Mouse (Mus musculus) thymus, adult 2 months (tissue): ENCODE measurements around the gene Ttll8. TPM values are rescaled to one million over a fixed set of nuclear protein-coding genes. Genes with fewer than 3 reads are reported as not detected.

ENCODE experiments used
- DNase-seq: peaks from one replicate; pipeline ENCODE4 v3.0.0; 2021
- H3K27ac ChIP-seq: fragments of 200-500 bp; 2 replicates; pipeline ENCODE4 v1.5.1; 2012; ENCODE audit warnings: low read length, control low read depth; ENCODE audit not compliant: control insufficient read depth, insufficient read depth
- H3K27me3 ChIP-seq: fragments of 200-500 bp; 2 replicates; pipeline ENCODE4 v1.6.1; 2012; ENCODE audit warnings: mild to moderate bottlenecking, low read length, moderate library complexity, mixed read lengths; ENCODE audit not compliant: control insufficient read depth, insufficient read depth
- H3K36me3 ChIP-seq: fragments of 200-500 bp; 2 replicates; pipeline ENCODE4 v1.6.1; 2012; ENCODE audit warnings: mild to moderate bottlenecking, low read length, moderate library complexity; ENCODE audit not compliant: control insufficient read depth, insufficient read depth
- H3K4me1 ChIP-seq: fragments of 200-500 bp; replicated peaks from 2 replicates; pipeline ENCODE4 v1.6.1; 2012; ENCODE audit warnings: low read length; ENCODE audit not compliant: control insufficient read depth, insufficient read depth
- H3K4me3 ChIP-seq: fragments of 200-500 bp; 2 replicates; pipeline ENCODE4 v1.5.1; 2012; ENCODE audit warnings: mild to moderate bottlenecking, low read length, control low read depth, moderate library complexity; ENCODE audit not compliant: control insufficient read depth, insufficient read depth
- CTCF ChIP-seq: fragments of 200-500 bp; IDR thresholded peaks from 2 replicates; pipeline ENCODE4 v1.5.1; 2012; ENCODE audit warnings: mild to moderate bottlenecking, control low read depth, low read length, moderate library complexity, borderline replicate concordance; ENCODE audit not compliant: control insufficient read depth, poor library complexity, insufficient read depth; ENCODE audit errors: extremely low read depth
- POLR2A ChIP-seq: fragments of 200-500 bp; IDR thresholded peaks from 2 replicates; pipeline ENCODE4 v1.6.1; 2012; ENCODE audit warnings: mild to moderate bottlenecking, low read length, control low read depth, moderate library complexity; ENCODE audit not compliant: control insufficient read depth, poor library complexity, insufficient read depth; ENCODE audit errors: extremely low read depth
- WGBS: fragments of 180-500 bp; shearing (Covaris S2); methylation state at CpG from one replicate; pipeline ENCODE4 v1.1.7; 2018; 5-methylcytosine and 5-hydroxymethylcytosine counted together
- polyA plus RNA-seq: library from polyadenylated mRNA; depleted of rRNA; stranded (reverse); fragments of >200 nt; gene quantifications from 2 replicates; pipeline ENCODE4 v1.2.3, GENCODE M21; 2012

The Ttll8 gene
- polyA plus RNA-seq, 1 experiment = 0.05 TPM

DNA sequence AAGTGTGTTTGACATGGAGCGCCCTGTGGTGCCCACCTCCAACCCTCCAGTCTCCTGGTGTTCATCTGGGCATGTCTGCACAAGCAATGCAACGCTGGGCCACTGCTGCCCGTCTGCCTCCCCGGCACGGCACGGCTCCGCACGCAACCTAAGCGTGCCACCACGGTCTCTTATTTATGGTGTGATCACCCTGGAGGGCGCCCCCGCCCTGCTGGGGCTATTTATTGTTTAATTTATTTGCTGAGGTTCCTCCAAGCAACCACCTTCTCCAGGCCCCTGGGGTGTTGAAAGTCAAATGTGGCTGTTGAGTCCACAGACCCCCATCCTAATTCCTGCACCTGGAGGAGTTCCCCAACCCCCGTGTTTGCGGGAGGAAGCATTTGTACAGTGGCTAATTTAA lies 89.2 kb downstream of the Ttll8 start:
- WGBS = 96% methylated on average over 14 of the region's 14 CpGs
- no peak for DNase-seq
- no peak overlapping the region for H3K27ac ChIP-seq
- TF ChIP-seq POLR2A (no peak), CTCF (no peak)
- peaks cover 8% of the 10 kb centered on the region; the same call in 1 of the 2 replicates for H3K36me3 ChIP-seq
- no peak overlapping the region for H3K4me3 ChIP-seq
- H3K4me1 ChIP-seq = peaks cover 11% of the 10 kb centered on the region
- no peaks in the 10 kb centered on the region for H3K27me3 ChIP-seq

DNA sequence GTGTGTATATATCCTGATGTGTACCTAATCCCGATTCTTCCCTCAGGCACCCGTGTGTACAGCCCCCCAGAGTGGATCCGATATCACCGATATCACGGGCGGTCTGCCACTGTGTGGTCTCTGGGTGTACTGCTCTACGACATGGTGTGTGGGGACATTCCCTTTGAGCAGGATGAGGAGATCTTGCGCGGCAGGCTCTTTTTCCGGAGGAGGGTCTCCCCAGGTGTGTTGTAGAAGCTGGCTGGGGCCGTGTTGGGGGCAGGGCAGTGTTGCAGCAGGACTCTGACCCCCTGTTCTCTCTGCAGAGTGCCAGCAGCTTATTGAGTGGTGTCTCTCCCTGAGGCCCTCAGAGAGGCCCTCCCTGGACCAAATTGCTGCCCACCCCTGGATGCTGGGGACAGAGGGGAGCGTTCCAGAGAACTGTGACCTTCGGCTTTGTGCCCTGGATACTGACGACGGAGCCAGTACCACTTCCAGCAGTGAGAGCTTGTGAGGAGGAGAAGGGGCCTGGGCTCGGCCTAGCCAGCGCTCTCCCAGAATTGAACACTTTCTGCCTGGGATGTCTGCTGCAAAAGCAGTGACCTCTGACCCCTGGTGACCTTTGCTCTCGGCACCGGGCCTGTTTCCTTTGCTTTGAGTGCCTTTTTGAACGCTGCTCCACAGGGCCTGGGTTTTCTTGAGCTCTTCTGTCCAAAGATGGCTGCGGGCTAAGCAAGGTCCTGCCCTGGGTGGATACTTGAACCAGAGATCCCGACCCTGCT lies 89.8 kb downstream of the Ttll8 start:
- Histone ChIP-seq H3K4me1 (peaks cover 11% of the 10 kb centered on the region), H3K27ac (peak overlapping the region; percentile 22; the same call in 1 of the 2 replicates), H3K27me3 (no peaks in the 10 kb centered on the region), H3K4me3 (peak overlapping the region; percentile 69), H3K36me3 (peaks cover 8% of the 10 kb centered on the region; the same call in 1 of the 2 replicates)
- TF ChIP-seq CTCF = no peak
- no peak for TF ChIP-seq POLR2A
- DNase-seq = peak; percentile 18
- WGBS = 90% methylated on average over 22 of the region's 22 CpGs

DNA sequence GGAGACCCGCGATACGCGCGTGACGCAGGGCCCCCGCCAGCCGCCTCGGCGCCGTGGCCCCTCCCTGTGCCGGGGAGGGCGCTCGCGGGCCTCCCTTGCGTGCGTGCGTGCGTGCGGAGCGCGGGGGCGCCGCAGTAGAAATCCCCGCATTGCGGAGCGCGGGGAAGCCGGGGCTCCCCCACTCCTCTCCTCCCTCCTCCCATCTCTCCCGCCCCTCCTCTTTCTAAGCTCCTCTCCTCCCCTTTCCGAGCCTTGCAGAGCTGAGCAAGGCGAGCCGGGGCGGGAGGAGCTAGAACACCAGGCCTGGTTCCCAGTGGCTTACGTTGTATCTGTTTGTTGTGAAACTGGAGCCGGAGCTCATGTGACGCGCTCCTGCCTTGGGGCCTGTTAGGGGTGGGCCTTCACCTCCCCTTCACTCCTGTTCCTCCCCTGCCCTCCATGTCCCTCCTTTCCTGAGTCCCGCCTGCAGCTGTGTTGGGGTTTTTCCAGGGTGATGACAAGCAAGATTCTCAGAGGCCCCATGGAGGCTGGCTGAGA lies 90.5 kb downstream of the Ttll8 start:
- Histone ChIP-seq H3K36me3 (peaks cover 8% of the 10 kb centered on the region; the same call in 1 of the 2 replicates), H3K4me3 (peak overlapping the region; percentile 69), H3K27ac (peak overlapping the region; percentile 22; the same call in 1 of the 2 replicates), H3K27me3 (no peaks in the 10 kb centered on the region), H3K4me1 (peaks cover 11% of the 10 kb centered on the region)
- TF ChIP-seq CTCF (0 out of 2 replicates have a peak, but pooled peaks have one; percentile 9), POLR2A (0 out of 2 replicates have a peak, but pooled peaks have one; percentile 18)
- WGBS = 3% methylated on average over 39 of the region's 39 CpGs
- peak; percentile 73 for DNase-seq

DNA sequence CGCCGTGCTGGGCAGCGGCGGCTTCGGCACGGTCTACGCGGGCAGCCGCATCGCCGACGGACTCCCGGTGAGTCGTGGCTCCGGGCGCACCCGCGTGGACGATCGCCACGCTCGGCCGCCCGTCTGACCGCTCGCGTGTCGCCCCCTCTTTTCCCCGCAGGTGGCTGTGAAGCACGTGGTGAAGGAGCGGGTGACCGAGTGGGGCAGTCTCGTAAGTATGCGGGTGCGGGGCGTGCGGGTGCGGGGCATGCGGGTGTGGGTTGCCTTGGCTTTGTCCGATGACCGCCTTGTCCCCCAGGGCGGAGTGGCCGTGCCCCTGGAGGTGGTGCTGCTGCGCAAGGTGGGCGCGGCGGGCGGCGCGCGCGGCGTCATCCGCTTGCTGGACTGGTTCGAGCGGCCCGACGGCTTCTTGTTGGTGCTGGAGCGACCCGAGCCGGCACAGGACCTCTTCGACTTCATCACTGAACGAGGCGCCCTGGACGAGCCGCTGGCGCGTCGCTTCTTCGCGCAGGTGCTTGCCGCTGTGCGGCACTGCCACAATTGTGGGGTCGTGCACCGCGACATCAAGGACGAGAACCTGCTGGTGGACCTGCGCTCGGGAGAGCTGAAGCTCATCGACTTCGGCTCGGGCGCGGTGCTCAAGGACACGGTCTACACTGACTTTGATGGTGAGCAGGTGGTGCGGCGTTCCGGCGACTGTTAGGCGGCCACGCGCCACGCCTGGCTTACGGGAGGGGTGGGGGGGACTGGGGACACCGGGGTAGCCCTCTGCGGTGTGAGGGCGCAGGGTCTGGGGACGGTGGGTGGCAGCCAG lies 91.1 kb downstream of the Ttll8 start:
- whole genome bisulfite sequencing = under 1% methylated on average over 98 of the region's 98 CpGs
- peak overlapping the region; percentile 69 for H3K4me3 ChIP-seq
- DNase-seq = peak; percentile 54
- H3K36me3 ChIP-seq = peaks cover 8% of the 10 kb centered on the region; the same call in 1 of the 2 replicates
- H3K4me1 ChIP-seq = peaks cover 11% of the 10 kb centered on the region
- H3K27ac ChIP-seq = no peak overlapping the region
- H3K27me3 ChIP-seq = no peaks in the 10 kb centered on the region
- TF ChIP-seq POLR2A = no peak
- TF ChIP-seq CTCF = no peak

DNA sequence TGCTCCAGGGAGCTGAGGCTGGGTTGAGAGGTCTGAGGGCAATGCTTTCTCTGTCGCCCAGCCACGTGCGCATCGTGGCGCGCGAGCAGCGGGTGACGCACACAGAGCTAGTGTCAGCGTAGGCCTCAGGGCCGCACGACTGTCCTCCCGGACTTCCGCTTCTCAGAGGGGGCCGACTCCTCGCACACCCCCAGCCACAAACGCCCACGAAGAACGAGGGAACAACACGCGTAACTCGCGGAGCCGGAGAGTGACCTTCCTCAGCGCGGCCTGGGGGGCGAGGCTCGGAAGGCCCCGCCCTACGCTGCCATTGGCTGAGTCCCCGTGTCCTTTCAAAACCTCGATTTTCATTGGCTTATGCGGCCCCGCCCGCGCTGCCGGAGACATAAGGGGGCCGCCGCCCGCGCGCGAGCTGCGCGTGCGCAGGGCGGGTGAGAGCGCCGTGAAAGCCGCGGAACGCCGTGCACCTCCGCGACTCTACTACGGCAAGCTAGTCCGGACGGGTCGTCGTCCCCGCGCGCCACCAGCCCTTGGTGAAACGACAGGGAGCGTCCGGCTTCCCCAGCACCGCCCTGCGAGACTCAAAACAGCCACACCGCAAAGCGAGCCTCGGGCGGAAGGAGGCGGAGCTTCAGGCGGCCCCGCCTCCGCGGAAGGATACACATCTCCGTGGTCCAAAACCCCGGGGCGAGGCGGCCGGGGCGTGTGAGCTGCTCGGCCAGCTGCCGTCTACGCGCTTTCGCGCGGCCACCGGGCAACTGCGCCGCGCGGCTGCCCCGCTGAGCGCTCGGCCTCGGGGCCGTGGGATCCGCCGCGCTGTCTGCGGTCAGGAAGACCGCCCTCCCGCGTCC lies 92.2 kb downstream of the Ttll8 start, which contains the start of gene Pim3:
Gene Pim3, plus strand, starts transcription at position 415 of the 851 bp plus-strand sequence.
- DNase-seq = peak; percentile 92
- peak within 1 kb of the TSS; percentile 69 for H3K4me3 ChIP-seq
- H3K4me1 ChIP-seq = peaks cover 11% of the 10 kb centered on the region
- peaks cover 8% of the 10 kb centered on the region; the same call in 1 of the 2 replicates for H3K36me3 ChIP-seq
- no peaks in the 10 kb centered on the region for H3K27me3 ChIP-seq
- H3K27ac ChIP-seq = peak within 1 kb of the TSS; percentile 62; the same call in 1 of the 2 replicates
- WGBS = under 1% methylated on average over 106 of the region's 107 CpGs
- peak; percentile 60; the same call in 1 of the 2 replicates for TF ChIP-seq POLR2A
- 0 out of 2 replicates have a peak, but pooled peaks have one; percentile 32 for TF ChIP-seq CTCF
